Mouse (Mus musculus): ENCODE results near the gene Ceacam18. TPM values are rescaled to one million over a fixed set of nuclear protein-coding genes. Genes with fewer than 3 reads are reported as not detected.
A peak's percentile ranks its signal among the peaks of the same experiment; 100 is the strongest.
"Not testable (repeated sequence)": the region's sequence is repeated elsewhere in the genome, so short reads cannot be mapped to it uniquely, and the experiment has no call there.

Gene Ceacam18
- polyA plus RNA-seq, 1 experiment = not detected

DNA sequence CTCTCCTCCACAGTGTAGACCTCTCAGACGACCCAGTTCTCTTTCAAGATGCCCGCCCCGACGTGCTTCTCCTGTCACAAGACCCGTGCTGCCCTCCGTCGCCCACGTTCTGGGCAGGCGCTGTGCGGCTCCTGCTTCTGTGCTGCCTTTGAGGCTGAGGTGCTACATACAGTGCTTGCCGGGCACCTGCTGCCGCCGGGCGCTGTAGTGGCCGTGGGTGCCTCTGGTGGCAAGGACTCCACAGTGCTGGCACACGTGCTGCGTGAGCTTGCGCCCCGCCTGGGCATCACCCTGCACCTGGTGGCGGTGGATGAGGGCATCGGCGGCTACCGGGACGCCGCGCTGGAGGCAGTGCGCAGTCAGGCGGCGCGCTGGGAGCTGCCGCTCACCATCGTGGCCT, 40.6 kb downstream of the Ceacam18 start:
- TF ChIP-seq CTCF (IDR thresholded peaks at IDR 0.05; ENCODE audit: insufficient read depth, low read depth, low read length) (no peak), POLR2A (IDR thresholded peaks at IDR 0.05; ENCODE audit: insufficient read depth, low read depth, low read length) (no peak)
- H3K27ac ChIP-seq (ENCODE audit: insufficient read depth, low read depth, low read length) = no peak overlapping the region
- WGBS = 95% methylated on average over 32 of the region's 32 CpGs

DNA sequence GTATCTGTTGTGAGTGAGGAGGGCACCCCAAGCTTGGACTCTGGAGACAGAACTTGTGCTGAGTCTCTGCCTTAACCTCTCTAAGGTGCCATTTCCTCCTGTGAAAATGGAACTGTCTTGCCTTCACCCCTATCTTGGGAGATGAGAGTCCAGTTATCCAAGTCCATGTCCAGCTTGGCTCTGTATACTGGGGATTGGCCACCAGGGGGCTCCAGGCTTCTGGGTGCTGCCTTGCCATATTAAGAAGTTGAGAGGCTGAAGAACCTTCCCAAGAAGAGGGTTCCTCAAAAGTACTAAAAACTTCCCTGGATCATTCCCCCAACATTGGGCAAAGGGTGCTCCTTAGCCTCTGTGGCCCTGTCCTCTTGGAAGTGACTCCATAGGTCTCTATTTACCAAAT, 44.0 kb downstream of the Ceacam18 start:
- no peak overlapping the region for H3K4me3 ChIP-seq (ENCODE audit: insufficient read depth, low read depth, low read length)
- no peaks in the 10 kb centered on the region for H3K4me1 ChIP-seq (ENCODE audit: control insufficient read depth, insufficient read depth, low read length)
- H3K27ac ChIP-seq (ENCODE audit: insufficient read depth, low read depth, low read length) = no peak overlapping the region
- TF ChIP-seq CTCF (IDR thresholded peaks at IDR 0.05; ENCODE audit: insufficient read depth, low read depth, low read length) = no peak
- TF ChIP-seq POLR2A (IDR thresholded peaks at IDR 0.05; ENCODE audit: insufficient read depth, low read depth, low read length) = no peak

More for the DNA sequence above, 40.6 kb downstream of the Ceacam18 start:
- H3K4me1 ChIP-seq (ENCODE audit: control insufficient read depth, insufficient read depth, low read length) = peaks cover 6% of the 10 kb centered on the region
- no peak overlapping the region for H3K4me3 ChIP-seq (ENCODE audit: insufficient read depth, low read depth, low read length)

DNA sequence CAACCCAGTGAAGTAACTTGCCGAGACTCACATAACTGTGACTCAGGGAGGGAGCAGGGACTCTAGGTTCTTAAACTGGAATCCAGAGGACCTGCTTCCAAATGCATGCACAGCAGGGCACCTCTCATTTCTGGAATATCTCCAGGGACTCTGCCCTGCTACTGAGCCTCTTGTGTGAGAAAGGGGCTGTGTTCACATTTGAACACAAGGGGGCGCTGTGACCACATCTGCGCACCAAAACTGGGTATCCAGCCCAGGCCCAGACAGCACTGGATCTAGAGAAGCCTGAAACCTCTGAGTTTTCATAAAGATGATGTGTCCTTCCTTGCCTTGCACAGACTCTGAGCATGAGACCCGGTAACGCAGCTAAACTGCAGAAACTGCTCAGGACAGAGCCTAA, 46.5 kb downstream of the Ceacam18 start:
- WGBS = 22% methylated on average over 5 of the region's 5 CpGs
- TF ChIP-seq CTCF (IDR thresholded peaks at IDR 0.05; ENCODE audit: insufficient read depth, low read depth, low read length) (peak; percentile 65; the same call in 1 of the 2 replicates), POLR2A (IDR thresholded peaks at IDR 0.05; ENCODE audit: insufficient read depth, low read depth, low read length) (no peak)
- H3K4me1 ChIP-seq (ENCODE audit: control insufficient read depth, insufficient read depth, low read length) = no peaks in the 10 kb centered on the region
- no peak overlapping the region for H3K27ac ChIP-seq (ENCODE audit: insufficient read depth, low read depth, low read length)
- H3K4me3 ChIP-seq (ENCODE audit: insufficient read depth, low read depth, low read length) = no peak overlapping the region

DNA sequence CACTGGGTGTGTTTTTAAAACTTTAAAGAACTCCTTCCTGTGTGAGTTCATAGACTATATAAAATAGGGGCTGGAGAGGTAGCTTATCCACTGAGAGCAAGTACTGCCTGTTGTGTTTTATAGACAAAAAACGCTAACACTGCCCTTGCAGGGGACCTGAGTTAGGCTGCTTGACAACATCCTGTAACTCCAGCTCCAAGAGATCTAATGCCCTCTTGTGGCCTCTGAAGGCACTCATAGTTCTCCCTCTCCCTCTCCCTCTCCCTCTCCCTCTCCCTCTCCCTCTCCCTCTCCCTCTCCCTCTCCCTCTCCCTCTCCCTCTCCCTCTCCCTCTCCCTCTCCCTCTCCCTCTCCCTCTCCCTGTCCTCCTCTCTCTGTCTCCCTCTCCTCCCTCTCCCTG, 48.0 kb downstream of the Ceacam18 start:
- 26% methylated on average over 1 of the region's 1 CpGs for WGBS
- H3K4me3 ChIP-seq (ENCODE audit: insufficient read depth, low read depth, low read length); H3K27ac ChIP-seq (ENCODE audit: insufficient read depth, low read depth, low read length); H3K4me1 ChIP-seq (ENCODE audit: control insufficient read depth, insufficient read depth, low read length): not testable (repeated sequence)

DNA sequence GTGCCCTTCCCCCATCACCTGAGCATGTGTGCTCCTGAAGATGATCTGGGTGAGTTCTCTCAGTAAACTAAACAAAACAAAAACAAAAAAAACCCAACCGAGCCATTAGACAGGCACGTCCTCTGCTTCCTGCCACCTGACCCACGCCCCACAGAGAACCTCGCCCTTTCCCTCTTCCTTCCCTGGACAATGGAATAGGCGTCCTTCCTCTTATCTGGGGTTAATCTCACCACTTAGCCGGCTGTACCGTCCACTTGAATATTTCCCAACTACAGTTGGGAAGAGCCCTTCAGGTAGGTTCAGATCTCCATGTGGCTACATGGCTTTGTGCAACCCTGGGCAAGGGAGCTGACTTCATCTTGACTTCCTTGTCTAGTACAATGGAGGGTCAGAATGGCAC, 50.6 kb downstream of the Ceacam18 start:
- Histone ChIP-seq H3K4me3 (ENCODE audit: insufficient read depth, low read depth, low read length) (no peak overlapping the region), H3K4me1 (ENCODE audit: control insufficient read depth, insufficient read depth, low read length) (peaks cover 4% of the 10 kb centered on the region; the same call in 1 of the 2 replicates), H3K27ac (ENCODE audit: insufficient read depth, low read depth, low read length) (no peak overlapping the region)
- WGBS = 77% methylated on average over 7 of the region's 7 CpGs
- no peak for TF ChIP-seq POLR2A (IDR thresholded peaks at IDR 0.05; ENCODE audit: insufficient read depth, low read depth, low read length)
- no peak for TF ChIP-seq CTCF (IDR thresholded peaks at IDR 0.05; ENCODE audit: insufficient read depth, low read depth, low read length)

DNA sequence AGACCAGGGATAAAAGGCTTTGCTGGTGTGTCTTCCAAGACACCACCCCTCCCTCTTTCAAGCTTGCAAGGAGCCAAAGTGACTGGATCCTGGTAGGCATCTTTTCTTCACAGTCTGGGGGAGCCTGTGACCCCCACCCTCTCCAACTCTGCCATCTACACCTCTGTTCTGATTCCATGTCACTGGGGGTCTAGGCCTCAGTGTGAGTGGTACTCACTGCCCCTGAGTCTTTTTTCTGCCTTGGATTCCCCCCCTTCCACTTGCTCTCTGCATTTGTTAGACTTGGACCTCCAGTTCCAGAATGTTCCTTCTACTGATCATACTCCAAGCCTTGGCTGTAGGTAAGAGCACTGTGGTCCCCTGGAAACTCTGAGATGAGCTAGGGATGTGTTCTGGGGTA, 55.6 kb downstream of the Ceacam18 start, which contains the start of gene Klk14:
Gene Klk14, plus strand, starts transcription at position 301 of the 400 bp plus-strand sequence.
- TF ChIP-seq CTCF (IDR thresholded peaks at IDR 0.05; ENCODE audit: insufficient read depth, low read depth, low read length) (no peak), POLR2A (IDR thresholded peaks at IDR 0.05; ENCODE audit: insufficient read depth, low read depth, low read length) (no peak)

More for the DNA sequence above, 55.6 kb downstream of the Ceacam18 start, which contains the start of gene Klk14:
- Histone ChIP-seq H3K4me1 (ENCODE audit: control insufficient read depth, insufficient read depth, low read length) (peaks cover 4% of the 10 kb centered on the region; the same call in 1 of the 2 replicates), H3K27ac (ENCODE audit: insufficient read depth, low read depth, low read length) (no peak within 1 kb of the TSS), H3K4me3 (ENCODE audit: insufficient read depth, low read depth, low read length) (no peak within 1 kb of the TSS)

Other genes starting within 250 kb of the Ceacam18 start
- gene Siglecg, start 226.5 kb upstream of the Ceacam18 start, polyA plus RNA-seq (2012; ENCODE audit: insufficient read depth, insufficient read length, low replicate concordance, missing spikeins) = not detected in 2 replicates
- gene Lim2, start 207.0 kb upstream of the Ceacam18 start, polyA plus RNA-seq (2012; ENCODE audit: insufficient read depth, insufficient read length, low replicate concordance, missing spikeins) = not detected in 2 replicates
- not detected in 2 replicates for gene Nkg7, start 197.6 kb upstream of the Ceacam18 start, polyA plus RNA-seq (2012; ENCODE audit: insufficient read depth, insufficient read length, low replicate concordance, missing spikeins)
- gene Cldnd2, start 193.9 kb upstream of the Ceacam18 start, polyA plus RNA-seq (2012; ENCODE audit: insufficient read depth, insufficient read length, low replicate concordance, missing spikeins) = not detected in 2 replicates
- not detected in 2 replicates for gene Etfb, start 190.6 kb upstream of the Ceacam18 start, polyA plus RNA-seq (2012; ENCODE audit: insufficient read depth, insufficient read length, low replicate concordance, missing spikeins)
- not detected in 2 replicates for gene Gm45233, start 190.6 kb upstream of the Ceacam18 start, polyA plus RNA-seq (2012; ENCODE audit: insufficient read depth, insufficient read length, low replicate concordance, missing spikeins)
- gene Vsig10l, start 171.6 kb upstream of the Ceacam18 start, polyA plus RNA-seq (2012; ENCODE audit: insufficient read depth, insufficient read length, low replicate concordance, missing spikeins) = not detected in 2 replicates
- gene Iglon5, start 144.6 kb upstream of the Ceacam18 start, polyA plus RNA-seq (2012; ENCODE audit: insufficient read depth, insufficient read length, low replicate concordance, missing spikeins) = not detected in 2 replicates
- gene 4931406B18Rik, start 128.8 kb upstream of the Ceacam18 start, polyA plus RNA-seq (2012; ENCODE audit: insufficient read depth, insufficient read length, low replicate concordance, missing spikeins) = not detected in 2 replicates
- gene Cd33, start 90.3 kb upstream of the Ceacam18 start, polyA plus RNA-seq (2012; ENCODE audit: insufficient read depth, insufficient read length, low replicate concordance, missing spikeins) = not detected in 2 replicates
- not detected in 2 replicates for gene Zfp658, start 72.5 kb upstream of the Ceacam18 start, polyA plus RNA-seq (2012; ENCODE audit: insufficient read depth, insufficient read length, low replicate concordance, missing spikeins)
- not detected in 2 replicates for gene Zfp719, start 55.1 kb upstream of the Ceacam18 start, polyA plus RNA-seq (2012; ENCODE audit: insufficient read depth, insufficient read length, low replicate concordance, missing spikeins)
- not detected in 2 replicates for gene Zfp819, start 27.5 kb upstream of the Ceacam18 start, polyA plus RNA-seq (2012; ENCODE audit: insufficient read depth, insufficient read length, low replicate concordance, missing spikeins)
- gene Siglece, start 25.5 kb downstream of the Ceacam18 start, polyA plus RNA-seq (2012; ENCODE audit: insufficient read depth, insufficient read length, low replicate concordance, missing spikeins) = not detected in 2 replicates
- gene Ctu1, start 37.3 kb downstream of the Ceacam18 start, polyA plus RNA-seq (2012; ENCODE audit: insufficient read depth, insufficient read length, low replicate concordance, missing spikeins) = not detected in 2 replicates
- not detected in 2 replicates for gene Klk14, start 55.7 kb downstream of the Ceacam18 start, polyA plus RNA-seq (2012; ENCODE audit: insufficient read depth, insufficient read length, low replicate concordance, missing spikeins)
- not detected in 2 replicates for gene Klk13, start 77.9 kb downstream of the Ceacam18 start, polyA plus RNA-seq (2012; ENCODE audit: insufficient read depth, insufficient read length, low replicate concordance, missing spikeins)
- gene Klk12, start 134.2 kb downstream of the Ceacam18 start, polyA plus RNA-seq (2012; ENCODE audit: insufficient read depth, insufficient read length, low replicate concordance, missing spikeins) = not detected in 2 replicates
- not detected in 2 replicates for gene Klk11, start 139.9 kb downstream of the Ceacam18 start, polyA plus RNA-seq (2012; ENCODE audit: insufficient read depth, insufficient read length, low replicate concordance, missing spikeins)
- gene Klk10, start 146.3 kb downstream of the Ceacam18 start, polyA plus RNA-seq (2012; ENCODE audit: insufficient read depth, insufficient read length, low replicate concordance, missing spikeins) = not detected in 2 replicates
- not detected in 2 replicates for gene Klk9, start 157.2 kb downstream of the Ceacam18 start, polyA plus RNA-seq (2012; ENCODE audit: insufficient read depth, insufficient read length, low replicate concordance, missing spikeins)
- not detected in 2 replicates for gene Klk8, start 162.9 kb downstream of the Ceacam18 start, polyA plus RNA-seq (2012; ENCODE audit: insufficient read depth, insufficient read length, low replicate concordance, missing spikeins)
- gene Klk7, start 176.6 kb downstream of the Ceacam18 start, polyA plus RNA-seq (2012; ENCODE audit: insufficient read depth, insufficient read length, low replicate concordance, missing spikeins) = not detected in 2 replicates
- gene Klk6, start 189.8 kb downstream of the Ceacam18 start, polyA plus RNA-seq (2012; ENCODE audit: insufficient read depth, insufficient read length, low replicate concordance, missing spikeins) = not detected in 2 replicates
- gene Klk5, start 207.3 kb downstream of the Ceacam18 start, polyA plus RNA-seq (2012; ENCODE audit: insufficient read depth, insufficient read length, low replicate concordance, missing spikeins) = not detected in 2 replicates
- gene Klk4, start 246.5 kb downstream of the Ceacam18 start, polyA plus RNA-seq (2012; ENCODE audit: insufficient read depth, insufficient read length, low replicate concordance, missing spikeins) = not detected in 2 replicates